Mouse (Mus musculus) heart, postnatal 0 days (tissue): ENCODE results near the gene Ltbp4. TPM values are rescaled to one million over a fixed set of nuclear protein-coding genes. Genes with fewer than 3 reads are reported as not detected.

Source experiments
- ATAC-seq: fragments of 200-750 bp; cut with Nextera tagmentation; 2 replicates; pipeline ENCODE4 v1.8.0; 2017; ENCODE audit warnings: low read depth, moderate number of reproducible peaks, moderate library complexity; ENCODE audit not compliant: insufficient read depth
- DNase-seq: peaks from one replicate; pipeline ENCODE4 v3.0.0-alpha.2; 2016; ENCODE audit warnings: low spot score
- H3K27ac ChIP-seq: fragments of 300-500 bp; sonication (generic); 2 replicates; pipeline ENCODE4 v1.5.1; 2014; ENCODE audit warnings: low read depth, mild to moderate bottlenecking
- H3K27me3 ChIP-seq: fragments of 300-500 bp; sonication (generic); 2 replicates; pipeline ENCODE4 v1.6.1; 2014; ENCODE audit warnings: low read length, mixed read lengths; ENCODE audit not compliant: control insufficient read depth, insufficient read depth
- H3K36me3 ChIP-seq: fragments of 300-500 bp; sonication (generic); replicated peaks from 2 replicates; pipeline ENCODE4 v1.6.1; 2014; ENCODE audit warnings: low read length, mixed read lengths; ENCODE audit not compliant: control insufficient read depth, insufficient read depth
- H3K4me1 ChIP-seq: fragments of 300-500 bp; sonication (generic); 2 replicates; pipeline ENCODE4 v1.6.1; 2014; ENCODE audit warnings: antibody characterized with exemption; ENCODE audit not compliant: control insufficient read depth, insufficient read depth
- H3K4me2 ChIP-seq: fragments of 300-500 bp; sonication (generic); 2 replicates; pipeline ENCODE4 v1.6.1; 2014; ENCODE audit warnings: low read depth, mild to moderate bottlenecking, low read length, moderate library complexity
- H3K4me3 ChIP-seq: fragments of 300-500 bp; sonication (generic); 2 replicates; pipeline ENCODE4 v1.5.1; 2014; ENCODE audit warnings: low read depth, low read length
- H3K9ac ChIP-seq: fragments of 300-500 bp; sonication (generic); replicated peaks from 2 replicates; pipeline ENCODE4 v1.6.1; 2014; ENCODE audit warnings: low read depth, low read length, mixed read lengths
- H3K9me3 ChIP-seq: fragments of 300-500 bp; sonication (generic); replicated peaks from 2 replicates; pipeline ENCODE4 v1.6.1; 2016; ENCODE audit warnings: low read length; ENCODE audit not compliant: control insufficient read depth
- CTCF ChIP-seq: IDR thresholded peaks from 2 replicates; pipeline ENCODE4 v1.5.1; 2016; ENCODE audit warnings: antibody characterized with exemption, control low read depth, low read depth
- EP300 ChIP-seq: IDR thresholded peaks from 2 replicates; pipeline ENCODE4 v1.6.1; 2016; ENCODE audit warnings: antibody characterized with exemption, low read depth
- WGBS: fragments of 180-500 bp; shearing (Covaris S2); extraction: QIAGEN DNeasy Blood & Tissue Kit; methylation state at CpG from one replicate; pipeline ENCODE4 v1.1.7; 2014; 5-methylcytosine and 5-hydroxymethylcytosine counted together
- polyA plus RNA-seq: library from polyadenylated mRNA; unstranded; fragments of >200 nt; fragmentation: Nextera tagmentation; extraction: Ambion mirVana; gene quantifications from 2 replicates; pipeline ENCODE4 v1.2.1, GENCODE M21; 2015
- total RNA-seq: library from RNA; depleted of rRNA; stranded (reverse); fragments of >200 nt; gene quantifications from 2 replicates; pipeline ENCODE4 v1.2.3, GENCODE M21; 2014; ENCODE audit warnings: low replicate concordance

Ltbp4 gene
- total and polyA plus RNA-seq, 2 experiments from 2014 or later, result 61.7 to 150 TPM

DNA sequence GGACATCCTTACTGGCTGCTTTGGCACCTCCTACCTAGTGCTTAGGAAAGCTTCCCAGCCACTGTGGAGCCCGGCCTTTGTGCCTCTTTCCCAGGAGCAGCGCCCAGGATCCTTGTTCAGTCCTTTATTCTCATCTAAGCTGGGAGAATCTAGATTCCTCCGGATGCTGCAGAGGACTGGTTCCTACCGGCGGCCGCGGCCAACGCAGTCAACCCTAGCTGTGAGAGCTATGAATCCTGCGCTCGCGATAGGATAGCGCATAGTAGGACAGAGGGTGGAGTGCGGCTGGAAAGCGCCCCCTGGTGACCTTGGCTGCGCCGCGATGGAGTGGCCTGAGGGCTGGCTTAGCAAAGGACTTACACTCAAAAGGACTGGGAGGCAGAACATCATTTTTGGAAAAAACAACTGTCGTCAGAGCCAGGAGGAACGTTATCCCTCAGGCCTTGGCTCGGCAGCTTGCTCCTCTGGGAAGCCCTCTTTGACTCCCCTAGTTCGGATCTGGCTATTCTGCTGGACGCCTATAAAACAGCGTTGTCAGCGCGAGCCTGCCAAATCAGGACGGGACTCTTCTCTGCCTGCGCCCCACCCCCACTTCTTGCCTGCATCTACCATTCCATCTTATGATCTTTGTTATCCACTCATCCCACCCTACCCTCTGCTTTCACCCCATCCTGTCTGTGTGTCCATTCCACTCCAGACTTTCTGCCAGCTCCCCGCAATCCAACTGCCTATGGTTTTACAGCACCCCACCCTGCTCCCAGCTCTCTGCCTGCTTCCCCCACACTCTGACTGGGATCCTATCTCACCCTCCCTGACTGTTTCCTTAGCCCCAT is 52.4 kb downstream of the Ltbp4 start:
- Histone ChIP-seq H3K4me3 (no peak overlapping the region), H3K4me2 (no peak overlapping the region), H3K9me3 (no peaks in the 10 kb centered on the region), H3K27me3 (peaks cover 7% of the 10 kb centered on the region), H3K36me3 (peaks cover 13% of the 10 kb centered on the region), H3K4me1 (no peaks in the 10 kb centered on the region), H3K9ac (no peak overlapping the region), H3K27ac (no peak overlapping the region)
- TF ChIP-seq EP300 (no peak), CTCF (peak; percentile 22; the same call in 1 of the 2 replicates)
- no peak for DNase-seq
- ATAC-seq, result peak; percentile 65
- WGBS, result 3% methylated on average over 28 of the region's 28 CpGs

DNA sequence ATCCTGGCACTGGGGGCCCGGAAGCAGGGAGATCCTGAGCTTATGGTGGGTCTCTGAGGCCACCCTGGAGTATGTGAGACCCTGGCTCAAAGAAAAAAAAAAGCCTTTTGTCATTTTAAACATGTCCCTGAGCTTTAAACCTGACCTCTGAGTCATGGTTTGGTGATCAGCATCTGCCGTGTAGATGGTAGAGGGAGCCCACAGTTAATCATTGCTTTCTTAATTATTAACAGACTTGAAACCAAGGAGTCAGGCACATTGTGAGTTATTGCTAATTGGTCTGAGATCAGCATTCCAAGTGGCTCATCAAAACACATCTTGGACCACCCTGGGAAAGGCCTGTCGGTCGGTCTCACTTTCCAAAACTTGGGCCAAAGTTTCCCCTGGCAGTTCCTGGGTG is 55.3 kb downstream of the Ltbp4 start:
- no peak overlapping the region for H3K27ac ChIP-seq
- no peak overlapping the region for H3K9ac ChIP-seq
- H3K4me1 ChIP-seq, result no peaks in the 10 kb centered on the region
- peaks cover 18% of the 10 kb centered on the region for H3K36me3 ChIP-seq
- DNase-seq (no peak), ATAC-seq (no peak)
- TF ChIP-seq CTCF (no peak), EP300 (no peak)
- 77% methylated on average over 4 of the region's 4 CpGs for WGBS
- H3K4me3 ChIP-seq, result no peak overlapping the region
- no peak overlapping the region for H3K4me2 ChIP-seq
- H3K27me3 ChIP-seq, result peaks cover 7% of the 10 kb centered on the region
- no peaks in the 10 kb centered on the region for H3K9me3 ChIP-seq

DNA sequence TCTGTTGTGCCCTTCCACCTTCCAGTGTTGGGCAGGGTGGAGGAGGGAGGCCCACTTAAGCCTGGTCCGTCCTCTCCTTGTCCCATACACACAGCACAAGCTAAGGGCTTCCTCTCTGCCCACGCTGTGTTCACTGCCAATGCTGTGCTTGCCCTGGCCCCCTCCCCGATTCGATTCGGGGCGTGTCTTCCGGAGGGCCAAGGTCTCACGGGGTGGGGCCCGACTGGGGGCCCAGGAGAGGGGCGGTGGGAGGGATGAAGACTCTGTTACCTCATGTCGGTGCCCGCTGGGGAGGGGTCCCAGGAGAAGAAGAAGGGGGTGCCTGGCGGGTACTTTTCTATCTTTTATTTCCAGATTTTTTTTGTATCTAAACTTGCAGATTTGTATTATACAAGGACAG is 55.8 kb downstream of the Ltbp4 start:
- H3K9ac ChIP-seq, result no peak overlapping the region
- no peaks in the 10 kb centered on the region for H3K4me1 ChIP-seq
- DNase-seq (no peak), ATAC-seq (no peak)
- no peak overlapping the region for H3K4me3 ChIP-seq
- peaks cover 23% of the 10 kb centered on the region for H3K36me3 ChIP-seq
- TF ChIP-seq CTCF (no peak), EP300 (no peak)
- no peak overlapping the region for H3K4me2 ChIP-seq
- no peaks in the 10 kb centered on the region for H3K9me3 ChIP-seq
- WGBS, result 56% methylated on average over 13 of the region's 13 CpGs
- H3K27ac ChIP-seq, result no peak overlapping the region
- H3K27me3 ChIP-seq, result peaks cover 7% of the 10 kb centered on the region

DNA sequence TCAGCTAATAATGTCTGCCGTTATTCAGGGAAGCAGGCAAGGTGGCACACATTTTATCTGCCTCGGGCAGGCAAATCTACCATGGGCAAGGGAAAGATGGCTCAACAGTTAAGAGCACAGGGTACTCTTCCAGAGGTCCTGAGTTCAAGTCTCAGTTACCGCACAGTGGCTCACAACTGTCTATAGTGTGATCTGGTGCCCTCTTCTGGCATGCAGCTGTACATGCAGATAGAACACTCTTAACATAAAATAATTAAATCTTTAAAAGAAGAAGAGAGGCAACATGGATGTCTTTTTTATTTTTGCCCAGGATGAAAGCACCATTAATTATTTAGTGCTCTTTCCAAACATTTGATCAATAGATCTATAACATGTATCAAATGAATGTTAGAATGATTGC is 60.3 kb downstream of the Ltbp4 start:
- Histone ChIP-seq H3K4me1 (no peaks in the 10 kb centered on the region), H3K4me2 (no peak overlapping the region), H3K27me3 (no peaks in the 10 kb centered on the region), H3K36me3 (peaks cover 37% of the 10 kb centered on the region), H3K27ac (no peak overlapping the region), H3K9ac (no peak overlapping the region), H3K4me3 (no peak overlapping the region), H3K9me3 (no peaks in the 10 kb centered on the region)
- no peak for DNase-seq
- ATAC-seq, result no peak
- TF ChIP-seq EP300 (no peak), CTCF (peak; percentile 46; the same call in 1 of the 2 replicates)
- 91% methylated on average over 3 of the region's 3 CpGs for WGBS

DNA sequence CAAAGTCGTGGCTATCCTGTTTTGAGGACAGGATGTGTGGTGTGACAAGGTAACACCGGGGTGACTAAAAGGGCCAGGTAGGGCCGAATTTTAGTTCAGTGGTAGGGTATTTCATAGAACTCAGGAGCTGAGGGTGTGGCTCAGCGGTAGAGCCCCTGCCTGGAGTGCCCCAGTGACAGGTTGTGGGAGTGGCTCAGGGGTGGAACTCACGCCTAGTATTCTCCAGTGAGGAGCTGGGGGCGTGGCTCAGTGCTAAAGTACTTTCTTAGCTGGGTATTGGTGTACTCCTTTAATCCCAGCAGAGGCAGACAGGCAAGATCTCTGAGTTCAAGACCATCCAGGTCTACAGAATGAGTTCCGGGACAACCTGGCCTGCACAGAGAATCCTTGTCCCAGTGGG is 61.5 kb downstream of the Ltbp4 start:
- Histone ChIP-seq H3K9me3 (no peaks in the 10 kb centered on the region), H3K4me3 (no peak overlapping the region), H3K4me1 (no peaks in the 10 kb centered on the region), H3K36me3 (peaks cover 35% of the 10 kb centered on the region), H3K27ac (no peak overlapping the region), H3K4me2 (no peak overlapping the region), H3K27me3 (no peaks in the 10 kb centered on the region), H3K9ac (no peak overlapping the region)
- DNase-seq (no peak), ATAC-seq (no peak)
- TF ChIP-seq CTCF (no peak), EP300 (no peak)
- 59% methylated on average over 7 of the region's 7 CpGs for WGBS

DNA sequence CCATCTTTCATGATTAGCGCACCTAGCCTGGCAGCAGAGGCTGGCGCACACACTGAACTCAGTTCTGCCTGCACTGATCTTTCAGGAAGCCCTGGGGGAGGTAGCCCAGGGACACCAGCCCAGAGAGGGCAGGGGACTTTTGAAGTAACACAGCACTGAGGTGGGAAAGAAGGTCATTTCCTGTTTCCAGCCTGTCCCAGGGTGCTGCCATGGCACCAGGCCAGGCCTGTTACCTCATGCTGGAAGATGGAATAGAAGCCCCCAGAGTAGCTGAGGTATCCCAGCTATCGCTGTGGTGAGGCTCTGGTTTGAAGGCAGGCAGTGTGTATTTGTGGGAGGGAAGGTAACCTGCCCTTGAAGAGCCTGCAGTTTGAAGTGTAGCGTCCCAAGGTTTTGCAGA is 62.6 kb downstream of the Ltbp4 start:
- DNase-seq, result no peak
- Histone ChIP-seq H3K4me2 (no peak overlapping the region), H3K9me3 (no peaks in the 10 kb centered on the region), H3K27me3 (no peaks in the 10 kb centered on the region), H3K36me3 (peaks cover 27% of the 10 kb centered on the region), H3K27ac (no peak overlapping the region), H3K4me3 (no peak overlapping the region), H3K9ac (no peak overlapping the region), H3K4me1 (no peaks in the 10 kb centered on the region)
- TF ChIP-seq EP300 (no peak), CTCF (no peak)
- 76% methylated on average over 4 of the region's 4 CpGs for WGBS
- no peak for ATAC-seq
